Mouse (Mus musculus): ENCODE data around the gene Tulp4. TPM values are rescaled to one million over a fixed set of nuclear protein-coding genes. Genes with fewer than 3 reads are reported as not detected.

Tulp4 gene
- polyA plus RNA-seq, 1 experiment from 2014 or later = 37.0 TPM

GRCm38 (mm10) chr17:6199166-6199565 lies 92.9 kb downstream of the Tulp4 start:
- no peak overlapping the region for H3K9ac ChIP-seq (ENCODE audit: low read depth, low read length)
- no peak for ATAC-seq
- H3K4me1 ChIP-seq (replicated peaks; ENCODE audit: control insufficient read depth, insufficient read depth, low read length) = no peaks in the 10 kb centered on the region
- H3K4me2 ChIP-seq (replicated peaks; ENCODE audit: low read depth) = no peak overlapping the region
- H3K36me3 ChIP-seq (ENCODE audit: control insufficient read depth, insufficient read depth) = peaks cover 34% of the 10 kb centered on the region
- H3K27ac ChIP-seq (ENCODE audit: low read depth, low read length) = no peak overlapping the region
- no peak for TF ChIP-seq CTCF (IDR thresholded peaks at IDR 0.05; ENCODE audit: low read depth)
- H3K9me3 ChIP-seq (ENCODE audit: control insufficient read depth) = no peaks in the 10 kb centered on the region
- no peak overlapping the region for H3K4me3 ChIP-seq (ENCODE audit: low read depth, low read length)
- WGBS = 67% methylated on average over 4 of the region's 4 CpGs
- H3K27me3 ChIP-seq (replicated peaks; ENCODE audit: control insufficient read depth, insufficient read depth, low read length) = no peaks in the 10 kb centered on the region

GRCm38 (mm10) chr17:6201522-6202250 lies 95.4 kb downstream of the Tulp4 start:
- H3K9ac ChIP-seq (ENCODE audit: low read depth, low read length) = no peak overlapping the region
- ATAC-seq = no peak
- H3K4me2 ChIP-seq (replicated peaks; ENCODE audit: low read depth) = no peak overlapping the region
- no peak overlapping the region for H3K27ac ChIP-seq (ENCODE audit: low read depth, low read length)
- H3K4me3 ChIP-seq (ENCODE audit: low read depth, low read length) = no peak overlapping the region
- peaks cover 28% of the 10 kb centered on the region for H3K36me3 ChIP-seq (ENCODE audit: control insufficient read depth, insufficient read depth)
- no peaks in the 10 kb centered on the region for H3K9me3 ChIP-seq (ENCODE audit: control insufficient read depth)
- no peaks in the 10 kb centered on the region for H3K4me1 ChIP-seq (replicated peaks; ENCODE audit: control insufficient read depth, insufficient read depth, low read length)
- WGBS = 93% methylated on average over 14 of the region's 14 CpGs
- TF ChIP-seq CTCF (IDR thresholded peaks at IDR 0.05; ENCODE audit: low read depth) = no peak
- H3K27me3 ChIP-seq (replicated peaks; ENCODE audit: control insufficient read depth, insufficient read depth, low read length) = no peaks in the 10 kb centered on the region

- ATAC-seq = no peak
- Histone ChIP-seq H3K4me2 (replicated peaks; ENCODE audit: low read depth) (no peak overlapping the region), H3K27ac (ENCODE audit: low read depth, low read length) (no peak overlapping the region), H3K36me3 (ENCODE audit: control insufficient read depth, insufficient read depth) (peaks cover 28% of the 10 kb centered on the region), H3K9ac (ENCODE audit: low read depth, low read length) (no peak overlapping the region), H3K4me1 (replicated peaks; ENCODE audit: control insufficient read depth, insufficient read depth, low read length) (no peaks in the 10 kb centered on the region), H3K9me3 (ENCODE audit: control insufficient read depth) (no peaks in the 10 kb centered on the region), H3K4me3 (ENCODE audit: low read depth, low read length) (no peak overlapping the region), H3K27me3 (replicated peaks; ENCODE audit: control insufficient read depth, insufficient read depth, low read length) (no peaks in the 10 kb centered on the region)
- no peak for TF ChIP-seq CTCF (IDR thresholded peaks at IDR 0.05; ENCODE audit: low read depth)
- 81% methylated on average over 14 of the region's 14 CpGs for WGBS
These were observed 96.3 kb downstream of the Tulp4 start for GRCm38 (mm10) chr17:6202389-6203110.

- Histone ChIP-seq H3K4me1 (replicated peaks; ENCODE audit: control insufficient read depth, insufficient read depth, low read length) (no peaks in the 10 kb centered on the region), H3K27ac (ENCODE audit: low read depth, low read length) (no peak overlapping the region), H3K36me3 (ENCODE audit: control insufficient read depth, insufficient read depth) (peaks cover 32% of the 10 kb centered on the region), H3K4me3 (ENCODE audit: low read depth, low read length) (no peak overlapping the region), H3K9me3 (ENCODE audit: control insufficient read depth) (no peaks in the 10 kb centered on the region), H3K9ac (ENCODE audit: low read depth, low read length) (no peak overlapping the region), H3K27me3 (replicated peaks; ENCODE audit: control insufficient read depth, insufficient read depth, low read length) (no peaks in the 10 kb centered on the region), H3K4me2 (replicated peaks; ENCODE audit: low read depth) (no peak overlapping the region)
- TF ChIP-seq CTCF (IDR thresholded peaks at IDR 0.05; ENCODE audit: low read depth) = no peak
- WGBS = 83% methylated on average over 7 of the region's 7 CpGs
- no peak for ATAC-seq
These were observed 96.9 kb downstream of the Tulp4 start for GRCm38 (mm10) chr17:6203126-6203525.

GRCm38 (mm10) chr17:6203795-6204194 lies 97.6 kb downstream of the Tulp4 start:
- Histone ChIP-seq H3K4me3 (ENCODE audit: low read depth, low read length) (no peak overlapping the region), H3K27me3 (replicated peaks; ENCODE audit: control insufficient read depth, insufficient read depth, low read length) (no peaks in the 10 kb centered on the region), H3K27ac (ENCODE audit: low read depth, low read length) (no peak overlapping the region), H3K4me1 (replicated peaks; ENCODE audit: control insufficient read depth, insufficient read depth, low read length) (no peaks in the 10 kb centered on the region), H3K4me2 (replicated peaks; ENCODE audit: low read depth) (no peak overlapping the region), H3K9me3 (ENCODE audit: control insufficient read depth) (no peaks in the 10 kb centered on the region), H3K9ac (ENCODE audit: low read depth, low read length) (no peak overlapping the region), H3K36me3 (ENCODE audit: control insufficient read depth, insufficient read depth) (peaks cover 26% of the 10 kb centered on the region)
- no peak for TF ChIP-seq CTCF (IDR thresholded peaks at IDR 0.05; ENCODE audit: low read depth)
- ATAC-seq = no peak
- 53% methylated on average over 4 of the region's 4 CpGs for WGBS

GRCm38 (mm10) chr17:6211721-6212120 lies 105.5 kb downstream of the Tulp4 start:
- H3K27ac ChIP-seq (ENCODE audit: low read depth, low read length) = no peak overlapping the region
- WGBS = 88% methylated on average over 1 of the region's 1 CpGs
- H3K36me3 ChIP-seq (ENCODE audit: control insufficient read depth, insufficient read depth) = peaks cover 49% of the 10 kb centered on the region
- no peak overlapping the region for H3K4me3 ChIP-seq (ENCODE audit: low read depth, low read length)
- no peaks in the 10 kb centered on the region for H3K27me3 ChIP-seq (replicated peaks; ENCODE audit: control insufficient read depth, insufficient read depth, low read length)
- no peaks in the 10 kb centered on the region for H3K4me1 ChIP-seq (replicated peaks; ENCODE audit: control insufficient read depth, insufficient read depth, low read length)
- no peak overlapping the region for H3K9ac ChIP-seq (ENCODE audit: low read depth, low read length)
- no peak for ATAC-seq
- H3K4me2 ChIP-seq (replicated peaks; ENCODE audit: low read depth) = no peak overlapping the region
- H3K9me3 ChIP-seq (ENCODE audit: control insufficient read depth) = no peaks in the 10 kb centered on the region
- TF ChIP-seq CTCF (IDR thresholded peaks at IDR 0.05; ENCODE audit: low read depth) = no peak

Measured in intestine, postnatal 0 days (tissue).